Mouse (Mus musculus) limb, embryonic 12.5 days (tissue): ENCODE data around the gene Dpf3. TPM values are rescaled to one million over a fixed set of nuclear protein-coding genes. Genes with fewer than 3 reads are reported as not detected.

Experiments
- ATAC-seq: fragments of 200-750 bp; cut with Nextera tagmentation; 2 replicates; pipeline ENCODE4 v1.8.0; 2017; ENCODE audit warnings: low read depth, moderate TSS enrichment; ENCODE audit not compliant: insufficient number of reproducible peaks, insufficient read depth, low FRiP score, low TSS enrichment
- H3K27ac ChIP-seq: fragments of 300-500 bp; sonication (generic); 2 replicates; pipeline ENCODE4 v1.5.1; 2016; ENCODE audit warnings: mild to moderate bottlenecking, moderate library complexity
- H3K27me3 ChIP-seq: fragments of 300-500 bp; sonication (generic); 2 replicates; pipeline ENCODE4 v1.6.1; 2016; ENCODE audit warnings: mild to moderate bottlenecking, moderate library complexity
- H3K36me3 ChIP-seq: fragments of 300-500 bp; sonication (generic); 2 replicates; pipeline ENCODE4 v1.6.1; 2016; ENCODE audit warnings: mild to moderate bottlenecking, moderate library complexity
- H3K4me1 ChIP-seq: fragments of 300-500 bp; sonication (generic); replicated peaks from 2 replicates; pipeline ENCODE4 v1.6.1; 2016
- H3K4me2 ChIP-seq: fragments of 300-500 bp; sonication (generic); 2 replicates; pipeline ENCODE4 v1.6.1; 2016; ENCODE audit warnings: mild to moderate bottlenecking, moderate library complexity
- H3K4me3 ChIP-seq: fragments of 300-500 bp; sonication (generic); replicated peaks from 2 replicates; pipeline ENCODE4 v1.5.1; 2016; ENCODE audit warnings: mild to moderate bottlenecking
- H3K9ac ChIP-seq: fragments of 300-500 bp; sonication (generic); replicated peaks from 2 replicates; pipeline ENCODE4 v1.6.1; 2016; ENCODE audit warnings: mild to moderate bottlenecking, moderate library complexity
- H3K9me3 ChIP-seq: fragments of 300-500 bp; sonication (generic); 2 replicates; pipeline ENCODE4 v1.6.1; 2016; ENCODE audit warnings: mild to moderate bottlenecking, moderate library complexity
- WGBS: fragments of 180-500 bp; shearing (Covaris S2); methylation state at CpG from one replicate; pipeline ENCODE4 v1.1.7; 2016; 5-methylcytosine and 5-hydroxymethylcytosine counted together
- polyA plus RNA-seq: library from polyadenylated mRNA; unstranded; fragments of >200 nt; fragmentation: Nextera tagmentation; extraction: Ambion mirVana; gene quantifications from 2 replicates; pipeline ENCODE4 v1.2.1, GENCODE M21; 2016

Dpf3 gene
- polyA plus RNA-seq, 1 experiment from 2014 or later = 4.4 TPM

GRCm38 (mm10) chr12:83372290-83372689 is 115.2 kb downstream of the Dpf3 start:
- no peak overlapping the region for H3K27ac ChIP-seq
- no peaks in the 10 kb centered on the region for H3K36me3 ChIP-seq
- ATAC-seq = no peak
- H3K9me3 ChIP-seq = no peaks in the 10 kb centered on the region
- WGBS = 94% methylated on average over 7 of the region's 7 CpGs
- H3K9ac ChIP-seq = no peak overlapping the region
- H3K4me3 ChIP-seq = no peak overlapping the region
- peaks cover 3% of the 10 kb centered on the region for H3K27me3 ChIP-seq
- no peak overlapping the region for H3K4me2 ChIP-seq
- H3K4me1 ChIP-seq = peaks cover 11% of the 10 kb centered on the region; the same call in 1 of the 2 replicates

DNA sequence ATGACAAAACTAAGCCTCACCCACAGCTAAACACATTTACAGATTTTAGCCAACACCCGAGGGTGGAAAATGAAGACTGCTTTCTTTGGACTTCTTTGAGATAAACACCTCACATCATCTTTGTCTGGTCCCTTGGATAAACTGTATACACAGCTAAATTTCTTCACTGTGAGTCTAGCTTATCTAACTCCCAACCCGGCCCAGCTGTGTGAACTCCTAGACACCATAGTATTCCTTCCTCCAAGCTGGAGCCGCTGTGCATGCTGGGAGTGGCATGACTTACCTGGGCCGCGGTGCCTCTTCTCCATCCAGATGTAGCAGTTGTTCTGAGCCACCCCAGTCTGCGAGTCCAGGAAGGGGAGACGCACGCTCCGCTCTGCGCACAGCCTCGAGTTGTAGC is 117.3 kb downstream of the Dpf3 start:
- Histone ChIP-seq H3K4me1 (peaks cover 6% of the 10 kb centered on the region; the same call in 1 of the 2 replicates), H3K9me3 (0 out of 2 replicates have a peak, but pooled peaks cover under 1% of the 10 kb centered on the region), H3K27ac (no peak overlapping the region), H3K4me2 (no peak overlapping the region), H3K9ac (no peak overlapping the region), H3K27me3 (no peaks in the 10 kb centered on the region; the same call in 1 of the 2 replicates), H3K36me3 (no peaks in the 10 kb centered on the region), H3K4me3 (no peak overlapping the region)
- WGBS = 91% methylated on average over 11 of the region's 11 CpGs
- no peak for ATAC-seq

GRCm38 (mm10) chr12:83369416-83369815 is 118.1 kb downstream of the Dpf3 start:
- WGBS = 94% methylated on average over 5 of the region's 5 CpGs
- no peaks in the 10 kb centered on the region for H3K36me3 ChIP-seq
- no peak overlapping the region for H3K9ac ChIP-seq
- H3K27me3 ChIP-seq = no peaks in the 10 kb centered on the region; the same call in 1 of the 2 replicates
- ATAC-seq = no peak
- H3K27ac ChIP-seq = no peak overlapping the region
- no peak overlapping the region for H3K4me2 ChIP-seq
- peaks cover 6% of the 10 kb centered on the region; the same call in 1 of the 2 replicates for H3K9me3 ChIP-seq
- no peak overlapping the region for H3K4me3 ChIP-seq
- H3K4me1 ChIP-seq = peaks cover 6% of the 10 kb centered on the region; the same call in 1 of the 2 replicates

- Histone ChIP-seq H3K4me1 (no peaks in the 10 kb centered on the region), H3K9me3 (peaks cover 6% of the 10 kb centered on the region; the same call in 1 of the 2 replicates), H3K4me3 (no peak overlapping the region), H3K36me3 (no peaks in the 10 kb centered on the region), H3K27me3 (no peaks in the 10 kb centered on the region), H3K27ac (no peak overlapping the region), H3K9ac (no peak overlapping the region), H3K4me2 (no peak overlapping the region)
- ATAC-seq = no peak
- WGBS = 83% methylated on average over 1 of the region's 1 CpGs
These were observed 120.0 kb downstream of the Dpf3 start for GRCm38 (mm10) chr12:83367486-83367885.

DNA sequence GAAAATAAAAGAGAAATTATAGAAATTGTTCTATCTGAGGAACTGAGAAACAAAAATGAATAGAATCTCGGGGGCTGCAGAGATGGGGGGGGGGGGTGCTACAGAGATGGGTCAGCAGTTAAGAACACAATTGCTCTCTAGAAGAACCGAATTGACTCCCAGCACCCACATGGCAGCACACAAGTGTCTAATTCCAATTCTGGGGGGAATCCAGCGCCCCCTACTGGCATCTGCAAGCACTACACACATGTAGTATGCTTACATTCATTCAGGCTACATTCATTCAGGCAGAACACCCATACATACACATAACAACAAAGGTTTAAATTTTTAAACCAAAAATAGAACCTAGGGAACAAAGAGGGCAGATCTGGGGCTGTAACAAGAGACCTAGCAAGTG is 122.7 kb downstream of the Dpf3 start:
- ATAC-seq = no peak
- Histone ChIP-seq H3K4me2 (no peak overlapping the region), H3K4me1 (no peaks in the 10 kb centered on the region), H3K9ac (no peak overlapping the region), H3K9me3 (peaks cover 6% of the 10 kb centered on the region; the same call in 1 of the 2 replicates), H3K27me3 (no peaks in the 10 kb centered on the region), H3K36me3 (no peaks in the 10 kb centered on the region), H3K27ac (no peak overlapping the region), H3K4me3 (no peak overlapping the region)
- 60% methylated on average over 3 of the region's 3 CpGs for WGBS

GRCm38 (mm10) chr12:83361801-83362200 is 125.7 kb downstream of the Dpf3 start:
- Histone ChIP-seq H3K27me3 (no peaks in the 10 kb centered on the region), H3K9me3 (peaks cover 6% of the 10 kb centered on the region; the same call in 1 of the 2 replicates), H3K4me1 (no peaks in the 10 kb centered on the region), H3K4me3 (no peak overlapping the region), H3K36me3 (no peaks in the 10 kb centered on the region), H3K9ac (no peak overlapping the region), H3K4me2 (no peak overlapping the region), H3K27ac (no peak overlapping the region)
- ATAC-seq = no peak
- WGBS = 73% methylated on average over 3 of the region's 3 CpGs

GRCm38 (mm10) chr12:83352640-83353039 is 134.9 kb downstream of the Dpf3 start:
- Histone ChIP-seq H3K4me1 (peaks cover 4% of the 10 kb centered on the region; the same call in 1 of the 2 replicates), H3K4me3 (no peak overlapping the region), H3K4me2 (no peak overlapping the region), H3K27me3 (no peaks in the 10 kb centered on the region), H3K9me3 (no peaks in the 10 kb centered on the region), H3K36me3 (no peaks in the 10 kb centered on the region), H3K9ac (no peak overlapping the region), H3K27ac (no peak overlapping the region)
- no peak for ATAC-seq
- WGBS = 78% methylated on average over 6 of the region's 6 CpGs

- 87% methylated on average over 5 of the region's 5 CpGs for WGBS
- Histone ChIP-seq H3K36me3 (no peaks in the 10 kb centered on the region), H3K9ac (no peak overlapping the region), H3K27ac (no peak overlapping the region), H3K9me3 (no peaks in the 10 kb centered on the region), H3K4me1 (peaks cover 4% of the 10 kb centered on the region; the same call in 1 of the 2 replicates), H3K27me3 (no peaks in the 10 kb centered on the region), H3K4me2 (no peak overlapping the region), H3K4me3 (no peak overlapping the region)
- no peak for ATAC-seq
These were observed 137.8 kb downstream of the Dpf3 start for GRCm38 (mm10) chr12:83349736-83350135.

- Histone ChIP-seq H3K27me3 (no peaks in the 10 kb centered on the region), H3K36me3 (no peaks in the 10 kb centered on the region), H3K9ac (no peak overlapping the region), H3K4me2 (no peak overlapping the region), H3K4me1 (no peaks in the 10 kb centered on the region), H3K27ac (no peak overlapping the region), H3K9me3 (no peaks in the 10 kb centered on the region), H3K4me3 (no peak overlapping the region)
- ATAC-seq = no peak
- WGBS = 71% methylated on average over 3 of the region's 3 CpGs
These were observed 139.3 kb downstream of the Dpf3 start for GRCm38 (mm10) chr12:83348246-83348645.

GRCm38 (mm10) chr12:83342875-83343185 is 144.7 kb downstream of the Dpf3 start:
- no peak for ATAC-seq
- no peak overlapping the region for H3K4me3 ChIP-seq
- H3K27ac ChIP-seq = no peak overlapping the region
- H3K36me3 ChIP-seq = no peaks in the 10 kb centered on the region
- H3K4me2 ChIP-seq = no peak overlapping the region
- no peaks in the 10 kb centered on the region for H3K9me3 ChIP-seq
- peaks cover 9% of the 10 kb centered on the region; the same call in 1 of the 2 replicates for H3K4me1 ChIP-seq
- no peak overlapping the region for H3K9ac ChIP-seq
- no peaks in the 10 kb centered on the region for H3K27me3 ChIP-seq
- WGBS = 49% methylated on average over 4 of the region's 4 CpGs

GRCm38 (mm10) chr12:83342035-83342874 is 145.3 kb downstream of the Dpf3 start:
- no peak for ATAC-seq
- H3K27me3 ChIP-seq = no peaks in the 10 kb centered on the region
- H3K4me1 ChIP-seq = peaks cover 9% of the 10 kb centered on the region; the same call in 1 of the 2 replicates
- no peak overlapping the region for H3K4me2 ChIP-seq
- no peak overlapping the region for H3K27ac ChIP-seq
- H3K36me3 ChIP-seq = no peaks in the 10 kb centered on the region
- no peak overlapping the region for H3K9ac ChIP-seq
- no peak overlapping the region for H3K4me3 ChIP-seq
- WGBS = 59% methylated on average over 15 of the region's 15 CpGs
- no peaks in the 10 kb centered on the region for H3K9me3 ChIP-seq
